Mouse (Mus musculus) ES-E14 (cell line): Measurements from ENCODE around the gene Taf4. TPM values are rescaled to one million over a fixed set of nuclear protein-coding genes. Genes with fewer than 3 reads are reported as not detected.

Experiments used
- DNase-seq: peaks from one replicate; pipeline ENCODE4 v3.0.0-alpha.2; 2013; ENCODE audit warnings: low read depth, low spot score
- H3K27ac ChIP-seq: 2 replicates; pipeline ENCODE4 v1.5.1; 2012; ENCODE audit warnings: low read depth, mild to moderate bottlenecking, low read length, moderate library complexity, mixed read lengths; ENCODE audit not compliant: poor library complexity, insufficient read depth, severe bottlenecking
- H3K36me3 ChIP-seq: 2 replicates; pipeline ENCODE4 v1.6.1; 2012; ENCODE audit warnings: mild to moderate bottlenecking, low read length, moderate library complexity, mixed read lengths; ENCODE audit not compliant: control insufficient read depth, poor library complexity, insufficient read depth, severe bottlenecking
- H3K4me1 ChIP-seq, 2 experiments: fragments of 150-350 bp in 1 of 2; sonication (generic) in 1 of 2; 2 replicates each; pipeline ENCODE4 v1.6.1; 2012; ENCODE audit warnings: low read length in 2 of 2, mild to moderate bottlenecking in 1 of 2, mixed read lengths in 1 of 2; ENCODE audit not compliant: control insufficient read depth in 2 of 2, insufficient read depth in 2 of 2, poor library complexity in 1 of 2
- H3K4me3 ChIP-seq, 2 experiments: fragments of 150-350 bp in 1 of 2; sonication (generic) in 1 of 2; 2 replicates each; pipeline ENCODE4 v1.5.1; 2012; ENCODE audit warnings: low read length in 2 of 2, low read depth in 1 of 2, mild to moderate bottlenecking in 1 of 2, mixed read lengths in 1 of 2; ENCODE audit not compliant: insufficient read depth in 1 of 2, poor library complexity in 1 of 2, severe bottlenecking in 1 of 2
- H3K9ac ChIP-seq: 2 replicates; pipeline ENCODE4 v1.6.1; 2012; ENCODE audit warnings: low read depth, mild to moderate bottlenecking, low read length, mixed read lengths; ENCODE audit not compliant: poor library complexity, insufficient read depth, severe bottlenecking
- H3K9me3 ChIP-seq: fragments of 150-350 bp; sonication (generic); 2 replicates; pipeline ENCODE4 v1.6.1; 2012; ENCODE audit warnings: low read depth, mild to moderate bottlenecking, low read length; ENCODE audit not compliant: control insufficient read depth, insufficient read depth
- CHD2 ChIP-seq: IDR thresholded peaks from 2 replicates; pipeline ENCODE4 v1.6.1; 2014; ENCODE audit warnings: mild to moderate bottlenecking, low read depth, low read length, inconsistent platforms
- HCFC1 ChIP-seq: IDR thresholded peaks from 2 replicates; pipeline ENCODE4 v1.6.1; 2012; ENCODE audit warnings: low read length, inconsistent platforms, borderline replicate concordance; ENCODE audit not compliant: insufficient read depth
- MAFK ChIP-seq: IDR thresholded peaks from 2 replicates; pipeline ENCODE4 v1.6.1; 2014; ENCODE audit warnings: mild to moderate bottlenecking, low read depth, low read length, inconsistent platforms; ENCODE audit not compliant: insufficient read depth
- ZC3H11A ChIP-seq: IDR thresholded peaks from 2 replicates; pipeline ENCODE4 v1.6.1; 2012; ENCODE audit warnings: low read depth, mild to moderate bottlenecking, inconsistent platforms, low read length, borderline replicate concordance
- ZNF384 ChIP-seq: IDR thresholded peaks from 2 replicates; pipeline ENCODE4 v1.6.1; 2012; ENCODE audit warnings: low read depth, low read length, inconsistent platforms
- in situ Hi-C, 2 experiments: fragments of 600-800 bp; cut with MboI; formaldehyde crosslinking; loops; one replicate each; pipeline ENCODE4 v1.15.1; 2025; ENCODE audit warnings: low sequenced_read_pairs in 2 of 2, inconsistent platforms in 1 of 2; ENCODE audit not compliant: unreplicated experiment in 2 of 2
- total RNA-seq: library from RNA; depleted of rRNA; stranded (reverse); fragments of 300-350 nt; gene quantifications from 2 replicates; pipeline ENCODE4 v1.2.3, GENCODE M21; 2012

Gene Taf4
- total RNA-seq, 1 experiment: 19.0 TPM

- Histone ChIP-seq H3K4me3 (no peak overlapping the region), H3K4me1 (no peaks in the 10 kb centered on the region), H3K36me3 (no peaks in the 10 kb centered on the region), H3K9ac (no peak overlapping the region), H3K9me3 (no peaks in the 10 kb centered on the region), H3K27ac (no peak overlapping the region)
- DNase-seq: no peak
- in situ Hi-C loops: no loop called here
- TF ChIP-seq HCFC1 (no peak), ZNF384 (no peak), ZC3H11A (no peak), MAFK (no peak), CHD2 (no peak)
Observed at GRCm38 (mm10) chr2:179891048-179891447, 85.4 kb downstream of the Taf4 start.

- in situ Hi-C loops: no loop called here
Observed at GRCm38 (mm10) chr2:179884561-179884960, 91.9 kb downstream of the Taf4 start.

DNA sequence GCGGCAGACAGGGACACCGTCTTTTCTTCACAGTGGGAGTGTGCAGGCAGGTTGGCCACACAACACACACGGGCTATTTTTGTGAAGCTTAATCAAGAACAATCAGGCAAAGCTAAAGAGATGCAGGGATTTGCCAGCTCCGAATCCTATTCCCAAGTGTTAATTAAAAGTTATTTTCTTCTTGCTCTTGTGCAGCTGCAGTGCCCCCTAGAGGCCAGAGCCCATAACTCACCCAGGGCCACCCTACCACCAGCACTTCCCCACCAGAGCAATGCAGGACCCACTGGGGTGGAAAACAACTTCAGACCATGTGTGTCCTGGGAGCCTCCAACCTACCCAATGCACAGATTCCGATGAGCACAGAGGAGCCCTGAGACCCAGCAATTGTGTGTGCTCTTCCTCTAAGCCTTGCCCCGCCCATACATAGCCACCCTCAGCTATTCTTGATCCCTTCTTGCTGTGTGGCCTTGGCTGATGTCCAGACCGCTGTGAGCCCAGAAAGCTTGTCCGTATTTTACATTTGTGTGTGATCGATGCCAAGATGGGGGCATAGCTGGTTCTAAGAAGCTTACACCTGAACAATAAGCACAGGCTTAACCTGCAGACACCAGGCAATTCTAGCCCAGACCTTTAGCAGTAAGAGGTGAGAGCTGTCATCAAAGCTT, 98.8 kb downstream of the Taf4 start:
- Histone ChIP-seq H3K9ac (no peak overlapping the region), H3K4me1 (no peaks in the 10 kb centered on the region), H3K9me3 (no peaks in the 10 kb centered on the region), H3K4me3 (no peak overlapping the region), H3K36me3 (no peaks in the 10 kb centered on the region), H3K27ac (no peak overlapping the region)
- in situ Hi-C loops: no loop called here
- TF ChIP-seq MAFK (no peak), CHD2 (no peak), ZNF384 (no peak), HCFC1 (no peak), ZC3H11A (no peak)
- DNase-seq: peak; percentile 40

More at GRCm38 (mm10) chr2:179884561-179884960, 91.9 kb downstream of the Taf4 start:
- H3K4me3 ChIP-seq: no peak overlapping the region
- H3K36me3 ChIP-seq: no peaks in the 10 kb centered on the region
- no peaks in the 10 kb centered on the region for H3K4me1 ChIP-seq
- H3K27ac ChIP-seq: no peak overlapping the region
- no peak overlapping the region for H3K9ac ChIP-seq
- DNase-seq: peak; percentile 49
- no peaks in the 10 kb centered on the region for H3K9me3 ChIP-seq
- TF ChIP-seq CHD2 (no peak), ZNF384 (no peak), HCFC1 (no peak), ZC3H11A (no peak), MAFK (no peak)

DNA sequence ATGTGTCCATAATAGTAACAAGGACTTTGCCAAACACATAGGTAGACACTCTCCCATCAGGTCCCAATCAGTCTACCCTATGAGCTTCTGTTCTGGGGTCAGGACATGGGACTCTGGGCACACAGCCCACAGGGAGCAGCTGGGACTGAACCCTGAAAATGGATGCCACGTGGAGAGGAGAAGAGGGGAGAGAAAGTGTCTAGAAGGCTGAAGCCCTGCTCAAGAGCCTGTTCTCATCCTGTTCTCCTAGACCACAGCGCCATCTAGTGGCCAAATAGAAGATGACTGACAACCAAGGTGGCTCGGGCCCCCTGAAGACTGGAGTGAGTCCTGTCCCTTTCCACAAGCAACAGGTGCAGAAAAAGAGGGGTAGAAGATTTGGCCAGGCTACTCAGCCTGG, 101.3 kb downstream of the Taf4 start:
- in situ Hi-C loops: no loop called here
- TF ChIP-seq HCFC1 (no peak), MAFK (no peak), ZC3H11A (no peak), CHD2 (no peak), ZNF384 (no peak)
- no peak overlapping the region for H3K9ac ChIP-seq
- H3K36me3 ChIP-seq: no peaks in the 10 kb centered on the region
- peak; percentile 65 for DNase-seq
- no peaks in the 10 kb centered on the region for H3K4me1 ChIP-seq
- H3K9me3 ChIP-seq: no peaks in the 10 kb centered on the region
- no peak overlapping the region for H3K4me3 ChIP-seq
- no peak overlapping the region for H3K27ac ChIP-seq
